Mouse (Mus musculus) MEL-GATA-1-ER (cell line): Measurements from ENCODE around the gene Afap1l2.

Source experiments
- DNase-seq: peaks from one replicate; pipeline ENCODE4 v3.0.0-alpha.2; 2012; ENCODE audit warnings: low read depth; ENCODE audit errors: extremely low read depth

The Afap1l2 gene

GRCm38 (mm10) chr19:56939826-56940225 lies 68.2 kb downstream of the Afap1l2 start:
- DNase-seq = no peak

GRCm38 (mm10) chr19:56937911-56938310 lies 70.1 kb downstream of the Afap1l2 start:
- DNase-seq = no peak

- DNase-seq = no peak
These were observed 71.8 kb downstream of the Afap1l2 start for GRCm38 (mm10) chr19:56936253-56936652.

- DNase-seq = no peak
These were observed 72.3 kb downstream of the Afap1l2 start for GRCm38 (mm10) chr19:56935777-56936176.

- DNase-seq = no peak
These were observed 72.9 kb downstream of the Afap1l2 start for GRCm38 (mm10) chr19:56935111-56935510.

GRCm38 (mm10) chr19:56933800-56934199 lies 74.2 kb downstream of the Afap1l2 start:
- no peak for DNase-seq

- no peak for DNase-seq
These were observed 78.0 kb downstream of the Afap1l2 start for GRCm38 (mm10) chr19:56930029-56930428.

GRCm38 (mm10) chr19:56929392-56929791 lies 78.6 kb downstream of the Afap1l2 start:
- no peak for DNase-seq

- no peak for DNase-seq
These were observed 86.3 kb downstream of the Afap1l2 start for GRCm38 (mm10) chr19:56921744-56922143.

GRCm38 (mm10) chr19:56920232-56920631 lies 87.8 kb downstream of the Afap1l2 start:
- DNase-seq = no peak

GRCm38 (mm10) chr19:56919628-56920027 lies 88.4 kb downstream of the Afap1l2 start:
- DNase-seq = no peak

- DNase-seq = no peak
These were observed 92.9 kb downstream of the Afap1l2 start for GRCm38 (mm10) chr19:56915084-56915483.

GRCm38 (mm10) chr19:56914658-56915057 lies 93.4 kb downstream of the Afap1l2 start:
- DNase-seq = no peak

- DNase-seq = no peak
These were observed 94.3 kb downstream of the Afap1l2 start for GRCm38 (mm10) chr19:56913761-56914160.

GRCm38 (mm10) chr19:56910561-56910960 lies 97.5 kb downstream of the Afap1l2 start:
- DNase-seq = no peak

GRCm38 (mm10) chr19:56908472-56909270 lies 99.4 kb downstream of the Afap1l2 start:
- no peak for DNase-seq

- no peak for DNase-seq
These were observed 100.2 kb downstream of the Afap1l2 start for GRCm38 (mm10) chr19:56907850-56908249.

- no peak for DNase-seq
These were observed 102.6 kb downstream of the Afap1l2 start for GRCm38 (mm10) chr19:56905395-56905794.

GRCm38 (mm10) chr19:56904095-56904494 lies 103.9 kb downstream of the Afap1l2 start:
- no peak for DNase-seq

- no peak for DNase-seq
These were observed 110.4 kb downstream of the Afap1l2 start for GRCm38 (mm10) chr19:56897654-56898053.

GRCm38 (mm10) chr19:56893326-56893725 lies 114.7 kb downstream of the Afap1l2 start:
- no peak for DNase-seq

- no peak for DNase-seq
These were observed 115.4 kb downstream of the Afap1l2 start for GRCm38 (mm10) chr19:56892586-56892985.

- no peak for DNase-seq
These were observed 116.6 kb downstream of the Afap1l2 start for GRCm38 (mm10) chr19:56891438-56891837.
